Mouse (Mus musculus): Measurements from ENCODE around the gene Kcnk3.

Kcnk3 gene

DNA sequence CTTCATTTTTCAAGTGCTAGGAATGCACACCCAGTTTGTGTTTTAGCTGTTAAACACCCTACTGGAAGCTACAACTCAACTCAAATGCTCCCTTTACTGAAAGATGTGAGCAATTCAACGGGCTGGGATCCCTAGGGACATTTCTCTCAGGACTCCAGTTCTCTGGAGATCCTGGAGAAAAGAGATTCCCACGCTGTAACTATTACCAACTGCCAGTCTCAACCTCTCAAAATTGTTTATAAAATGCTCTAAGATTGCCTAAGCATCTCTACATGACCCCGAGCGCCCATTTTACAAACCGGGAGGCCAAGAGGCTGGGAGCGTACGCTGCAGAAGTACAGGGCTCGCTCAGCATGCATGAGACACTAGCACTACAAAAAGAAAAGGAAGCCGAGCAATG is 59.4 kb downstream of the Kcnk3 start:
- DNase-seq: no peak

DNA sequence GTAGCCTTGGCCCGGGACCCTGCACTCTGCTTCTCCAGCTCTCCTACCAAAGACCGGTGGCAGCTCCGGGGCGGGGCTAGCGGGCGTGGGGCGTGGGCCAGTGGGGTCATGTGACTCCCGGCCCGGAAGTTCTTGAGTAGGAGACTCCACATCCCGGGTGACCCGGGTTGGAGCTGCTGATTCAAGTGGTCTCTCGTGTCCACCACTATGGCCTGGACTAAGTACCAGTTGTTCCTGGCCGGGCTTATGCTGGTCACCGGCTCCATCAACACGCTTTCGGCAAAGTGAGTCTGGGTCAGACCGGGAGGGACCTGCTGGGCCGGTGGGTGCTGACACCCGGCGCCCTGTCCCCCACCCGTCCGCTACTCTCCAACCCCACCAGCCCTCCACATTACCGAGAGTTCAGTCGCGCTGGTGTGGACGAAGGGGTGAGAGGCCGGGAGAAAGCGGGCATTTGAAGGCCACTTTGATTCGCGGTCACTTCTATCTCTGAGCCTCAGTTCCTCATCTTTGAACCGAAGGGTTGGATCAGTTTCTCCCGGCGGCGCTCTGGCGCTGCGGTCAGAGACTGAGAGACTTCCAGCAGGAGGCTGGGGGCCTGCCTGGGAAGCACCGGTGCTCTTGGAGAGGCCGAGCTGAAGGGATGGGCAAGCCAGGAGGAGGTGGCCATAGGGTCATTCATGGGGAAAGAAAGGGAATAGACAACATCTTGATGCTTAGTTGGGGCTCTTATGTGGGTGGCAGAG is 60.0 kb downstream of the Kcnk3 start, which contains the start of gene Slc35f6:
Slc35f6 (plus strand) TSS at position 119 of the 746 bp plus-strand sequence.
- peak; percentile 95 for DNase-seq

DNA sequence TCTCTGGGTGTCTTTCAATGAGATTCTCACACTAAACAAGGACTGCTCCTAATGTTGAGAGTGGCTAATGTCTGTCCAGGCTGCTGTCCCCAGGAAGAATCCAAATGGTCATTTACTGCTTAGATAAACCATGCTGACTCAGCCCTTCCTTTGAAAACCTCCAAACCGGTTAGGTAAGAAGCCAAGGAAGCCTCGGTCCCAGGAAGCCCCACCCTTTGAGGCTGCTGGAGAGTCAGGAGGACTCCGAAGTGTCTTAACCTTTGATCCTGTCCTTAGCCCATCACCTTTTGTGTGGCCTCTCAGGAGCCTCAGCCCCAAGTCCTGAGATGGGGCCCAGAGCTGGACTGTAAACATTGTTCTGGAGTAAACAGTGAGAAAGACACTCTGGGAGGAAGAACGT is 61.6 kb downstream of the Kcnk3 start:
- DNase-seq: no peak

DNA sequence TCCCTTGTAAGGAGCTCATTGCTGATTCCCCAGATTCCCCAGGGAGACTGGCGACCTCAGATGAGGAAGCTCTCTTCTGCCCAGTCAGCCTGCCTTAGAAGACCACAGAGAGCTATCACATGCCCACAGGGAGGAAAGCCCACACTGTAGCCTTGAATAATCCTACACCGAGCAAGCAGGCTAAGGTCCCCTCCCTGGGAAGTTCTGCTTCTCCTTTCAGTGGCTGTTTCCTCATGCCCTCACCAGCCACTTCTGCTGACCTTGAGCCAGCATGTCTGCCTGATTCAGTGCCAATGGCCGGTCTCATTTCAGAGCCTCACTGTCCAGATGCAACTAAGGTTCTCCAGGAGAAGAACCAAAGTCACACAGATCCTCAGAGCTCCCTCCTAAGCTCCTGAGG is 62.8 kb downstream of the Kcnk3 start:
- no peak for DNase-seq

DNA sequence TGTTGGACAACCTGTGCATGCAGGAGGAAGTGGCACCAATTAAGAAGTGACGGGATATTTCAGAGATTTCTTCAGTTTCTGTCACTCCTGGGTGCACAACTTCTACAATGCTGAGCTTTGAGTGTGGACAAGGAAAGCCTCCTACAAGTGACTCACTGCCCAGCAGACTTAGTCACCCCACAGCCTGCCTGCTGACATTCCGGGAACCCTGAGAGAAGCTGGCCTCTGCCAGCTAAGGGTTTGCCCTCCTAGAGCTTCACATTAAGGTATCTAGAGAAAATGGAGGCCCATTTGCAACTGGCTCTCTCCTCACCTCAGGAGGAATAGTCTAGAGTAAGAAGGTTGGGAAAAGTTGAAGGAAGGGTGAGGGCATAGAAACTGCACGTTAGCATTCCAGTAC is 63.6 kb downstream of the Kcnk3 start:
- DNase-seq: no peak

DNA sequence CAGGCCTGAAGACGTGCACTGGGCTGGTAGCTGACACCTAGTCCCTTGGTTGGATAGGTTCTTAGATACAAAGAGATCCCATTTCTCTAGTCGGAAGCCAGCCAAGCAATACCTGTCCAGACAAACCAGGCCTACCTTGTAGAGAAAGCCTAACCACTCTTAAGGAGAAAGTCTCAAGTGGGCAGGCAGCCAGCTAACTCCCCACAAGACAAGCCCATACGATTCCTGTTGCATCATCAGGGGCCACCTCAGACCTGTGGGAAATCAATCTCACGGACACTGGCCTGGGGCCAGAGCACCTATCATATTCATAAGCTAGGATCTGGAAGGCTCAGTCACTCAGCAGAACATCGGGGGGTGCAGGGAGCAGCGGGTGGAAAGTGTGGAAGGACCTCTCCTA is 65.3 kb downstream of the Kcnk3 start:
- no peak for DNase-seq

DNA sequence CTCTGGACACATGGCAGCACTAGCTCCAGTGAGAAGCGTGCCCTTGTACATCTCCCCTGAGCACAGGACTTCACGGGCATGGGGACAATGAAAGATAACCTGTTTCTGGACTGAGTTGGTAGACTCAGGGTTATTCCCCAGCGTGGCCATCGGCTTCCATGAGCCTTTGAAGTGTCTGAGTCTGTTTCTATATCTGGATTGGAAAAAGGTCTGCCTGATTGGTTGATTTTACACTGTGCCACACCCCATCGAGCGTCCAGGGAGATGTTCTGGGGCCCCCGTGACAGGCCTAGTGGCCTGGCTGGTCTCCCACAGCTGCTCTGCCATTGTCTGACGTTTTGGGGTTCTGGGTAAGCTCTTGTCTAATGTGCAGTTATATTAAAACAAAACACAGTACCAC is 67.1 kb downstream of the Kcnk3 start:
- no peak for DNase-seq

DNA sequence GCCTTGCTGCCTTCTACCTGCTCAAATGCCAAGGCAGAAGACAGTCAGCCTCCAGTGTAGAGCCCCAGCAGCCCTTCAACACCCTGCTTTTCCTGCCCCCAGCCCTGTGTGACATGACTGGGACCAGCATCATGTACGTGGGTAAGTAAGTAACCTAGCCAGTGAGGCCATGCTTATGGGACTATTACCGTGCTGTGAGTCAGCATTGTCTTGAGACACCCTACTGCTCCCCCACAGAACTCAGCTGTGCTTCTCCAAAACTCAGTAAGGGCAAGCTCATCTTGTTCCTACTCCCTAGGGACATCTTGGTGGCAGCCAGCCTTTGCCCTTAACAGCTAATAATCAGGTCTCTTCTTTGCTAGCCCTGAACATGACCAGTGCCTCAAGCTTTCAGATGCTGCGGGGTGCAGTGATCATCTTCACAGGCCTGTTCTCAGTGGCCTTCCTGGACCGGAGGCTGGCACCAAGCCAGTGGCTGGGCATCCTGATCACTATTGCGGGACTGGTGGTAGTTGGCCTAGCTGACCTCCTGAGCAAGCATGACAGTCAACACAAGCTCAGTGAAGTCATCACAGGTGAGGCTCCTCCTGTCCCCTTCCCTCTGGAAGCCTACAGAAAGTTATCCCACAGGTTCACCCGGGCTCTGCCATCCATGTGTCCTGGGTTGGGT is 67.7 kb downstream of the Kcnk3 start:
- DNase-seq: no peak

DNA sequence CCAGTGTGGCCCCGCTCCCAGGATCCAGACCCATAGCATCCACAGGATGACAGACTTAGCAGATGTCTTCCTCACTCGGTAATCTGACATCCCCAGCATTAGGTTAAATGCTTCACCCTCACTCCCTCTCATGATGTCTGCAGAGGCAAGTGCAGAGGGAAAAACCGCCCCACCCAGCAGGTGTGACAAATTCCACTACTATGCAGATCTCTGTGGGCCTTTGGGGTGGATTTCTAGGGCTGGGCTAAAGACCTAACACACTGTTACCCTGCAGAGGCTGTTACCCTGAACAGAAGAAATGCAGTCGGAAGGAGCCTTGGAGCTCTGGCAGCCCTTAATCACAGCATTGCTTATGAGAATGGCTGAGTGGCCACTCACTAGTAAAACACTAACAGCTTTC is 71.1 kb downstream of the Kcnk3 start:
- no peak for DNase-seq

DNA sequence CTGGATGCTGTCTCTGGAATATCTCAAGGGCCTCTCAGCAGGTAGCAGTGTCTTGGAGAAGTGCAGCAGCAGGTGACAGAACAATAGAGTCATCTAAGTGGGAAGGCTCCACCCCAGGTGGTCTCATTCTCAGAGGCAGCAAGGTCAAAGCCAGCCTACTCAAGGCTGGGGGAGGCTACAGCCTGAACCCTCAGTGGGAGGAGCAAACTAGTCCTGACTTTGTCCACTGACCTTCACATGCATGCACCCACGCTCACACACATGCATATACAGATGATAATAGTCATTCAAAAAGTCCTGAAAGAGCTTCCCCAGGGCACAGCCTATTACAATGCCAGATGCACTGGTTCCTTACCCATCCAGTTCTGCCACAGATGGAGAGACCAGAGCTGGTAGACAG is 72.3 kb downstream of the Kcnk3 start:
- no peak for DNase-seq

DNA sequence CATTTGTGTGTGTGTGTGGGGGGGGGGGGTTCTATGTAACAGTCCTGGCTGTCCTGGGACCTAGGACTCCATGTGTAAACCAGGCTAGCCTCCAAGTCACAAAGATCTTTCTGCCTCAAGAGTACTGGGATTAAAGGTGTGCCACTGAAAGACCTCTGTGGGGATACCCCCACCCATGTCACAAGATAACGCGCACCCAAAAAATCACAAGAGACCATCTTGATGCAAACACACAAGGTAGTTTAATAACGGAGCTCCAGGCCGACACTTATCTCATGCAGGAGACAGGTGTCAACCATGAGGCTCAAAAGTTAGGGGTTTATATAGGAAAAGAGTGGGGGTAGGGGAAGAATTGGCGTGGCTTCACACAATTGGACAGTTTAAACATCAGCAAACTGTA is 72.8 kb downstream of the Kcnk3 start:
- no peak for DNase-seq

DNA sequence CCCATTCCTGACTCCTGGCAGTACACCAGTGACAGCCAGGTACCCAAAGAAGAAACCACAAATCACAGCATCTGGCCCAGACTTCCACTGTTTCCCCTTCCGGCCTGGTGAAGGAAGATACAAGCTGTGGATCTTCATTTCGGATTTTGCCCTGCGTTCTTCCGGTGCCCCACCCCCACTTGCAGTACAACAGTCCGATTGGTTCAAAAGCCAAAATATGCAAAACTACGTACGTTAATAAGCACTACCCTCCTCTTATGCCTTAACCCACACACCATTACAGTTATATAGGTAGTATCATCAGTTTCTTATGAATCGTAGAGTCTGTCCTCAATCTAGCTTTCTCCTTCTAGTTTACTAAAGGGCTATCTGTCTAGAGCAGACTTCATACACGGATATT is 77.4 kb downstream of the Kcnk3 start:
- DNase-seq: no peak

DNA sequence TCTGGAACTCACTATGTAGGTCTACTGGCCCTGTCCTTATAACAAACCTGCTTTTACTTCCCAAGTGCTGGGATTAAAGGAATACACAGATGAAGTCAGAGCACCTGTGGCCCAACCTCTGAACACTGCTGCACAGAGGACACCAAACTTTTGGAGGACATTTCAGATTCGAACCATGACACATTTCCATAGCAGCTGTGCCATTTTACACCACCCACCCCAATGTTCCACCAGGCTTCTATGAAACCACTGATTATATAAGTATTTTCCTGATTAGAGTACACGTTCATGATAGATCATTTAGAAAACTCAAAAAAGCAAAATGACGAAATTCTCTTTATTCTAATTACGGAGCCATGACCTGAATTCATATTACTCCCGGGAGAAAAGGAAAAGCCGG is 78.0 kb downstream of the Kcnk3 start:
- DNase-seq: no peak

DNA sequence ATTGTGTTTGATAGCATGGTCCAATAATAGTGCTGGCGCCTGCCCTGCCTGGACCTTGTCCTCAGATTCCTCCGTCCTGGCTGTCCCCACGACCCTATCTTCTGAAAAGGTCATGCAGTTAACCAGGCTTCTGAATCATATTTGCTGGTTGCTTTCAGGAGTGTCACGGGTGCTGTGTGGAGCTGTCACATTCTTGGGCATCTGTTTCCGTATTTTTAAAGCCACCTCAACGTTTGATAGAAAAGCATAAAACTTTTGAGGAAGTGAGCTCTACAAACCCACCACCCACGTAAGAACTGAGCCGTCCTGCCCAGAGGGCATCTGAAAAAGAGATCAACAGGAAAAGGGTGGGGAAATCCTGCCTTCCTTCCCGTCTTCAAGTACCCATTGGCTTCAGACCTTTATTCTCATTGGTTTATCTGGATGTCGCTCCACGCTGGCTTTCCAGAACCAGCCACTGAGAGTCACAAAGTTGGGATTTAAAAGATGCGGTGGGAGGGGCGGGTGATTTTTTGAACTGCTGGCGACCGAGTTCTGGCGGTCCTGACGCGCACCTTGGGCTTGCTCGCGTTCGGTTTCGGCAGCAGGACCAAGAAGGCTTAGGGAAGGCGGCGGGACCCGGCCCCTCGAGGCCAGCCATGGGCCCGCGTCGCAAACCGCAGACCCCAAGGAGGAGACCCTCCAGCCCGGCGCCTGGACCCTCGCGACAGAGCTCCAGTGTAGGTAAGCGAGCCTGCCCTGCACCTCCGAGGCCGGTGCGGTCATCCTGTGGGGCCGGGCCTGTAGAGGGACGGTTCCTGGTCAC is 78.6 kb downstream of the Kcnk3 start, which contains the start of gene Cenpa:
Cenpa (plus strand) TSS at position 387 of the 805 bp plus-strand sequence.
- DNase-seq: peak; percentile 87

DNA sequence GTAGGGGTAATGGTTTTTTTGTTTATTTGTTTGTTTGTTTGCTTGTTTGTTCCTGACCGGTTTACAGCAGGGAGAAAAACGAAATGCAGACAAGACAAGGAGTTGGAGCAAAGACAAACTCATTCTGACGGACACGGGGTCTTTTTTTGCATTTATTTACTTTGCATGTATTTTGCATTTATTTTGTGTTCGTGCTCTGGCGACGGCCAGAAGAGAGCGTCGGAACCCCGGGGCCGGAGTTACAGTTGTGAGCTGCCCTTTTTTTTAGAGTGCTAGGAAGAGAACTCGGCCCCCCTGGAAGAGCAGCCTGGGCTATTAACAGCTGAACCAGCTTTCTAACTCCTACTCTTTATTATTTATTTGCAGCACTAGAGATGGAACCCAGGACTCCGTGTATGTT is 79.2 kb downstream of the Kcnk3 start:
- DNase-seq: no peak

DNA sequence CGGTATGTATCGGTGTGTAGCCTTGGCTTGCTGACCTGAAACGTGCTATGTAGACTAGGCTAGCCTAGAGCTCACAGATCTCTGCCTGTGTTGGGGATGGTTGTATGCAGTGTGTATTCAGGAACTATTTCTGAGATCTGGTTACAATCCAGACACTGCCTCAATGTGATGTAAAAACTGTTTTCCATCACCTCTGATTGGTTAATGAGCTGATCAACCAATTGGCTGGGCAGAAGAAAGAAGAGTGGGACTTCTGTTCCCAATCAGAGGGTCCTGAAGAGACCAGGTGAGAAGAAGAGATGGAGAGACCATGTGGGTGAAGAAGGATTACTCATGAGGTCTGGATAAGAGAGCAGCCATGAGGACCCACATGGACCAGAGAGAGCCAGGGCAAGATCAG is 79.7 kb downstream of the Kcnk3 start:
- DNase-seq: no peak

DNA sequence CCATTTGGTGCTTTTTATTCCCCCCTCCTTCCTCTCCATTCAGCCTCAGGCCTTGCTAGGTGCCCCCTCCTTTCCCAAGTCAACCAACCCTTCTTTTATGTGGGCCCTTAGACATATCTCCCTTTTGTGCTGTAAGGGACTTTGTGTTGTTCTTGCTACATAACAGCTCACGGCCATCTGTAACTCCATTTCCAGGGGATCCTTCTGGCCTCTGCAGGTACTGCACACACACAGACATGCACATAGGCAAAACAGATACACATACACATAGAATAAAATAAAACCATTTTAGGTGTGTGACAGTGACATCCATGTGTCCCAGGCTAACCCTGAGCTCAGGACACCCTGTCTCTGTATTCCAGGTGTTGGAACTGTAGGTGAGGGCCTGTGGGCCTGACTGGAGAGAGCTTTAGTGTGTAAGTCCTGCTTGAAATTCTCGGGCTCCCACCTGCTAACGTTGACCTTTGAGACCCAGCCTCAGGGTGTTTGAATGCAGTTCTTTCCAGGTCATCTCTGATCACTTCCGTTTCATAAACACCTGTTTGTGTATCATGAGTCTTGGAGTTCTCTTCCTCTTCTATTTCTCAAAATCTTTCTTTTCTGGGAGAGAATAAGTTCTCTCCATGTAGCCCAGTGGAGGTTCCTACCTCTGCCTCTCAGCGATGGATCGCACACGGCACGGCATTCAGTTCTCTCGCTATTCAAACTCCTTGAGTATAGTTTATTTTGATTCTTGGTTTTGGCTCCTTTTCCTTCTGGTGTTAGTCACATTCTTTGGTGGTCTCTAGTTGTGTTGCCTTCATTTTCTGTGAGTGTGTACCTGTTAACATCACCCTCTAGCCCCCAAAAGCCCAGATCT is 80.9 kb downstream of the Kcnk3 start:
- DNase-seq: no peak

DNA sequence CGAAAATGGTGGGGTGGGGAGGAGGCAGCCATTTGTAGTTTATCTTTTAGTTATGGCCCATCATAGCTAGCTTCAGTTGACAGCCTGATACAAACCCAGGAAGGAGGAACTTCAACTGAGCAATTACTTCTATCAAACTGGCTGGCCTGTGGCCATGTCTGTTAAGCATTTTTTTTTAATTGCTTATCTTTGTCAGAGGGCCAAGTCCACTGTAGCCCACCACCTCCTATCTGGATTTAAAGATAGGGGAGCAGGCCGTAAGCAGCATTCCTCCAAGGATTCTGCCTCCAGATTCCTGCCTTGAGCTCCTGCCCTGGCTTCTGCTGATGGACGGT is 81.5 kb downstream of the Kcnk3 start:
- no peak for DNase-seq

DNA sequence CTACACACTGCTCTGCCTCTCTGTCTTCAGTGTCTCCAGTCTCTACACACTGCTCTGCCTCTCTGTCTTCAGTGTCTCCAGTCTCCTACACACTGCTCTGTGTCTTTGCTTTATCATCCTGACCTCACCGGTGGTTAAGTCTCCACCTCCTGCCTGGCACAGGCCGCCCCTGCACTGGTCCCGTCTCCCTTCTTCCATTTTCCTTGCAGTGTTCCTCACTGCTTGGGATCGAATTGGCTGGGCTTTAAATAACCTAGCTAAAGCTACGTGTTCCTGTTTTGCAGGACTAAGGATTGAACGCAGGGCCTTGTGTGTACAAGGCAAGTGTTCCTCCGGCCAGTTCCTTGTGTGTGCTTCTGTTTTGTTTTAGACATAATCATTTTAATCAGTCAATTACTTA is 82.1 kb downstream of the Kcnk3 start:
- DNase-seq: no peak

DNA sequence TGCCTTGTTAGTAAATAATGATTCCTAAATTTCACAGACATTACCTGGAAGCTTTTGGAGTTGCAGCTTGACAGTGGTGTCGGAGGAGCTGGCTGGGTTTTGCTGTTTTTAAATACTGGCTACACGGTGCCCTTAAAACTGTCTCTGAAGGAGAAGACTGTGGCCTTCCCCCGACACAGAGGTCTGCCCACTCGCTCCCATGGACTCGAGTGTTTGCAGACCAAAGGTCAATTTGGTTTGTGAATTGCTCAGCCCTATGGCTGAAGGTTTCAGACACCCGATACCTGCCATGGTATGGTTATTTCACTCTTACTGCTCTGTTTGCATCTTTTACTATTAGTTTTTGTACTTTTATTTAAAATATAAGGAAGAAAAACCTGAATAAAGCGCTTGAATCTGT is 86.0 kb downstream of the Kcnk3 start:
- no peak for DNase-seq
